Mouse (Mus musculus): ENCODE measurements at regions not wholly inside any gene's neighbourhood (a gene's known extent, or its start where the extent isn't known, plus 50 kb on each side); places are given as distances from the start of the nearest gene placed in this dataset.
A peak's percentile ranks its signal among the peaks of the same experiment; 100 is the strongest.

DNA sequence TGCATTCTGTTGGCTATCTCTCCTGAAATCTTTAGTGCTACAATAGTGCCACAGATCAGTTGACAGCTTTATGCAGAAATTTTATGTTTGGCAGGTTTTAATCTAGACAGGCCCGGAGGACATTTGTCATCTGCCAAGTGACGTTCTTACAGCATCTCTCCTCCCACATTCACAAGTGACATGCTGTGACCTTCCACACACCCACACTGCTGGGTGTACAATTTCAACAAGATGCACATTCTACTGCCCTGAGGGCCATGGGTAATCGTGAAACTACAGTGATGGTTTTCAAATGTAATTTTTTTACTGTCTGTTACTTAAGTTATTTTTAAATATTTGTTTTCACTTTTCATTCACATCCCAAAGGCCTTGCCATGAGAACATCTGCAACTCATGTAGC lies 639.2 kb upstream of the Gm11114 start:
- no peak for DNase-seq (ENCODE audit: extremely low read depth, low read depth)

DNA sequence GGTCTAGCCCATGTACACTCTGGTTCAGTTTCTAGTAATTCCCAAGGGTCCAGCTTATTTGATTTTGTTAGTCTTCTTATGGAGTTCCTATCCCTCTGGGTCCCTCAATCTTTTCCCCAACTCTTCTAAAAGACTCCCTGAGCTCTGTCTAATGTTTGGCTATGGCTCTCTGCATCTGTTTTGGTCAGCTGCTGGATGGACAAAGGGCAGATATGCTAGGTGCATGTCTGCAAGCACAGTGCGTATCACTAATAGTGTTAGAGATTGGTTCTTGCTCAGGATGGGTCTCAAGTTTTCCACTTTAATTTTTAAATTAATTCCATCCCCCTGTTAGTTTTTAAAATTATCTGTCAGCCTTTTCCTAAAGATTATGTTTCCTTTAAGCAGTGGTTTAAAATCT lies 634.2 kb upstream of the Gm11114 start:
- no peak for DNase-seq (ENCODE audit: extremely low read depth, low read depth)

DNA sequence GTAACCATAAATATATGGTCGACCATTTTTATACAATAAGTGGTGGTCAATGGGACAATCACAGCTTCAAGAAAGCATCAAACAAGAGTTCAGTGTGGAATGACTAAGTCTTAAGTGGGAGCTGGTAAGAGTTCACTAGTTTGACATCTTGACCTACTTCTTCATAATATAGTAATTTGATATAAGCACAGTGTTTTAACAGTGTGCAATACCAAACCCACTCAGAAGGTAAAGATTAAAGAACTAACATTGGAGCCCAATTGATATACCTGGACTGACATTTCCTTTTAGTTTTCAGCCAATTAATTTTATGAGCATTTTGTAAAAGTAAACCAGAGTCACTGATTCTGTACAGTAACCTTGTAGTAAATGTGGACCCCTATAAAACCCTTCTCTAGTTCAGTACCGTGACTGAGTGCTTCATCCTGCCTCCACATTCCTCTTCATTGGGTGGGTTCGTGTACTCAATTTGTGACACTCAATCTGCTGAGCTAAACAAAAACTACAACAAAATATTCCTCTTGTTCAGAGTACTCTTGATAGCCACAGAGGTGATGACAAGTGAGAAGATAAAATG lies 593.9 kb upstream of the Gm11114 start:
- no peak for DNase-seq (ENCODE audit: extremely low read depth, low read depth)

DNA sequence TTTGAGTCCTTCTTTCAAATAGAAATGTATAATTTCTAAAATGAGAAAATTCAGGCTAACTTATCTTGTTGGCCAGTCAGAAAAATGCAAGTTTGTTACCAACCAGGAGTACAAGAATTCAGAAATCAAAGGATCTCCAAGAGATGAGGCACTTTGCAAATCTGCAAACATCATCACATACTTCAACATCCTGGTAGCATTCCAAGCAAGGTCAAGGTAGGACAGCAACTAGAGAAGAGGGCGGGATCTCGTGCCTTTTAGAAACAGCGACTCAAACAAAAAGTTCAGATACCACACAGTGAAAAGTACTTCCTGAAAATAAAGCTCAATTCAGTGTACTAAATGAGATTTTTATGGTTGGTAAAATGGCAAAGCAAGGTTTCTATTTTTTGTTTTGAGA lies 593.2 kb upstream of the Gm11114 start:
- DNase-seq (ENCODE audit: extremely low read depth, low read depth), result no peak

DNA sequence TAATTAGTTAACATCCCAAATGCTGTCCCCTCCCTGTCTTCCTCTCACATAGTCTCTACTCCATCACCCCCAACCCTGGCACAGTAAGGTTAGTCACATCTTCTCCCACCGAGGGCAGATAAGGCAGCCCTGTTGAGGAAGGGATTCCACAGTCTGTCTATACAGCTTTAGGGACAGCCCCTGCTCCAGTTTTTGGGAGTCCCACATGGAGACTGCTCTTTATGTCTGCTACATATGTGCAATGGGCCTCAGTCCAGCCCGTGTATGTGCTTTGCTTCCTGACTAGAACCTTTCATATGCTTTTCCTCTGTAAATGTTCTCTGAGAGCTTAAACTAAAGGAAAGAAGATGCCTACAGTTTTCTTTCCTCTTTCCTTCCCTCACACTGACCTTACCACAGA lies 592.1 kb upstream of the Gm11114 start:
- DNase-seq (ENCODE audit: extremely low read depth, low read depth), result no peak

DNA sequence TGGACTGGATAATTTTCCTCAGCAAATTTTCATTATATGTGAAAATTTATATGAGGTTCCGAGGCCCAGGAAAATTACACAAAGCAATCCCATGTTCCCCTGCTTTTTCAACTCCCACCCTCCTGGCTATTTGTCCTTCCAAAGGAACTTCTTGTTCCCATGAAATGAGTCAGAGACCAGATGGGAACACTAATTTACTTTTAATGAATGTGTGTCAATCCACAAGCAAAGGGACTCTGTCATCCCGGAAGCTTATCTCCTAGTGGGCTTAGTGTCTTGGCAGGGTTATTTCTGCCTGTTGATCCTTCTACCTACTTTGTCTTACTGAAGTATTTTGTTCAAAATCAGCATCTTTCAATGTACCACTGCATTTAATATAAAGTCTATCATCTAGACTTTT lies 573.3 kb upstream of the Gm11114 start:
- no peak for DNase-seq (ENCODE audit: extremely low read depth, low read depth)

DNA sequence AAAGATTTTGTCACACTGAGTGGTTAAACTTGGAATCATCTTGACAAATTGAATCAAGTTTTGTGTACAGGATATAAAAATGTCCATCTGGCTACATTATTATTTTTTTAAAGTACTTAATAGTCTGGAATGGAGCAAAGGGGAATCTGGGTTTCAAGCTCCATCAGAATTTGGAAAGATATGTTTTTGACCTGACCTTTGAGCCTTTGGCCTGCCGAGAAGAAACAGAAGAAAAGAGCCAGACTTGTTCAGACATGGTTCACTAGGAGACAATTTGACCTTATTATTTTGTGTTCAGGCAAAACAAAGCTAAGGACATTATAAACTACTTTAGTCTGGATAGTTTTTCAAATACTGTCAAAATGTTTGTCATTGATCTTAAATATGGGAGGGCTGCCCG lies 572.2 kb upstream of the Gm11114 start:
- DNase-seq (ENCODE audit: extremely low read depth, low read depth), result no peak

DNA sequence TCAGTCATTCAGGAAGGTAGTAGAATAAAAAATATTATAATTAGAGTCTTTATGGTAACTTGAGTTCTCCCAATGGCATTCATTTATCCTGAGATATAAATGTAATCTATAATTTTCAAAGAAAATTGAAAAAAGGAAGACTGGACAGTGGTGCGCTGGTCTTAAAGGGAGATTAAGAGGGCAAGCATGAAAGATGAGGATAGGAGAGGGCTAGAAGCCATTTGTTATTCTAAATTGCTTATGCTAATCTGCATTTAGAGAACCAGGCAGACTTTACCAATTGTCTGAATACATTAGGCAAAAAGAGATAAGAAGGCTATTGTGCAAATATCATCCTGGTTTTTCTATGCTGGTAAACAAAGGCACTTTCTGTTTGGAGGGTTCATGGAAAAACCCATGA lies 558.2 kb upstream of the Gm11114 start:
- no peak for DNase-seq (ENCODE audit: extremely low read depth, low read depth)

DNA sequence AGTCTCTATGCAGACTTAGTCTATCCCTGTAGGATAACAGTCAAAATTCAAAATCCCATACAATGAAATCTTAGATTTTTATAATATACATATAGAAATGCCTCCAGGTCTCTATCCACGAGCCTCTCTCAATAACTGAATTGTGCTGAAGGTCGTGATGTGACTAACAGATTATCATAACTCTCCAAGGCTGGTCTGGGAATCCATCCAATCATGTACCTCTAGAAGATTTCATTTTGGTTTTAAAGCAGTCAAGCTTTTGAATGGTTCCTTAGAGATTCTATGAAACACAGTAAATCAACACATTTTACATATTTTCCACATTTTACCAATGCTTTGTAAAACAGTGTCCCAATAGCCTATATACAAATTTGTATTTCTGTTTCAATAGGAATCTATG lies 557.7 kb upstream of the Gm11114 start:
- no peak for DNase-seq (ENCODE audit: extremely low read depth, low read depth)

DNA sequence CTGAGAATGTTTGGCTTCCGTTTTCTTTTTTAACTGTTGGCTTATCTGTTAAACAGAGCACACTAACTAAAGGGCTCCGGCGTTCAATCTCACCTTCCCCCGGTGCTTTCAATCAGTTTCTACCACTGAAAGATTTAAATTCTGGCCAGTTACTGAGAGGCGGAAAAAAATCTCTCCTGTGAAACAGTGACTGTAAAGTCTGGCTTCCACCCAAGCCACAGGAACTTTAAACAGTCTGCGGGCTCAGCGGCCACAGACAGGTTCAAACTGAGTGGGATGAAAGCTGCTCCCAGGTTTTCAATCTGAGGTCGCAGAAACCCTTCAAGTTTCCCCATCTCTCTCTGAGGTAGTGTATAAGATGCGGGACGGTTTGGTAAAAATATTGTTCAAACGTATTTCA lies 538.2 kb upstream of the Gm11114 start:
- no peak for DNase-seq (ENCODE audit: extremely low read depth, low read depth)

DNA sequence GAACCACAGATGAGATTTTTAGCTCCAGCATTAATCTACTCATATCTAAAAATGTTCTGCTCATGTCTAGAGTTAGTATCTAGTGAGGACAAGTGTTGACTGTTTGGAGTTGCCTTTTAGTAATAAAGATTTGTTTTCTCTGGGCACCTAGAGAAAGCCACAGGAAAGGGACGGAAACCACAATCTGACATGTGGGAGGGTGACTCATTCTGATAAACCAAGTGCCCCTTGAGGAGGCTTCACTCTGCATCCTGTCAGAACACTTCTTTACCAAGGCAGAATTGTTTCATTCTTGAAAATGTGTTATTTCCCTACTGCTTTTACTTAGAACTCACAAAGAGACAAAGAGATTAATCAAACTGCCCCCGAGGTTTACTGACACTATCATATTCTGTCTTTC lies 537.4 kb upstream of the Gm11114 start:
- DNase-seq (ENCODE audit: extremely low read depth, low read depth), result peak; percentile 24

DNA sequence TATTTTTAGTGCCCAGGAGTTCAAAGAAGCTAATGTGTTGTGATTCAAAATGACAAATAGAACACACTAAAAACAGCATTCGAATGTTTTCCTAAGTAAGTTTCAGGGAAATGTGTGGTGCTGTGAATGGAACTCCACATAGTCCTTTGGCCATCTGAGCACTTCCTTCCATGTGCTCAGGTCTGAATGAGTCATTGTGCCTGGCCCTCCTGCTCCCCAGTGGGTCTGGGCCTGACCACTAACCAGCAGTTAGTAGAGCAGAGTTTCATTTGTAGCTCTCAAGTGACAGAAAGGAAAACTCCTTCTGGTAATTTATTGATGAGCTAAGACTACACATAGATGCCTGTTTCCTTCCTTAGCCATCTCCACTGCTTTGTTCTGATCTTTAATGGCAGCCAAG lies 533.4 kb upstream of the Gm11114 start:
- no peak for DNase-seq (ENCODE audit: extremely low read depth, low read depth)

DNA sequence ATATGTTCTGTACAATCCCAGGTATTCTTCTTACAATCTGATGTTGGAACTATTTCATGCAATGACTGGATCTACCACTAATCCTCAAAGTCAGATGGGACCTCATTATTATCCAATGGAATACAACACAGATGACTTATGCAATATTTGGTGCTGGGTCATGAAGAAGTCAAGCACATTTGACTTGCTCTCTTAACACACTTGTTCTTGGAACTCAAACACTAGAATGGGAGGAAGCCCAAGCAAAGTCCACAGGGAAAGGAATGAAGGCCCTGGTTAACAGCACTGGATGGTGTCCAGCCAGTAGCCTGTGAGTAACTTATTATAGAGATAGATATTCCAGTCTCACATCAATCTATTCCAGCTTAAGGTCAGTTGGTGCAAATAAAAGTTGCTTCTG lies 486.8 kb upstream of the Gm11114 start:
- DNase-seq (ENCODE audit: extremely low read depth, low read depth), result no peak

DNA sequence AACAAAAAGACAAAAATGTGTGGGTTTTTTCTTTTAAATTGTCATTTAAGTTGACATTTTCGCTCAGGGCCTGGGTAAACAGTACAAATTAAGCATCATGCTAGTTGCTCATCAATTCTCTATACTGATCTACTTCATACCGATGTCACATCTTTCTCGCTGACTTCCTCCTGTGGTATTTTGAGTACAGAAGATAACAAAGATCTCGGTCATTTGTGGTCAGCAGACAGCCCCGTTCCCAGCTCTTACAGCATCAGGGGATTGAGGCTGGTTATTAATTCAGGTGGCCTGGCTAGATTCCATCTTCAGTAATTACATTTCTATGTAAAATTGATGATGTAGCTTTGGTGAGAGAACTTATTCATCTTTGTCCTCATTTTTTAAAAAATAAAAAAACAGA lies 483.6 kb upstream of the Gm11114 start:
- DNase-seq (ENCODE audit: extremely low read depth, low read depth), result peak; percentile 12

DNA sequence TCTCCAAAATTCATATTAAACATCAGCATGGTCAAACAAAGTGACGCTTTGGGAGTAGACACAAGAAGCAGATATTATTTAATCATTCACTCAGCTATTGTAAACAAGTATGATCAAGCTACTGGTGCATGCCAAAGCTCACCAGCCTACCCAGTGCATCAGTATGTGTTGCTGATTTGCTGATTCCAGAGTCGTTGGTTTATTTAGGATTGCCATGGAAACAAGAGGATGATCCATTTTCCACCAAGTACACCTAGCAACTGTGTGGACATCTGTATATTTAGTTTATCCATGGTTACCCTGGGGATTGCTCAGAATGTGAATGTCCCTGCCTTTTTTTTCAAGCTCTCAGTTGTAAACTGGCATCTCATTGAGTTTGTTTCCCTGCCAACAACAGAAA lies 481.9 kb upstream of the Gm11114 start:
- DNase-seq (ENCODE audit: extremely low read depth, low read depth), result no peak

DNA sequence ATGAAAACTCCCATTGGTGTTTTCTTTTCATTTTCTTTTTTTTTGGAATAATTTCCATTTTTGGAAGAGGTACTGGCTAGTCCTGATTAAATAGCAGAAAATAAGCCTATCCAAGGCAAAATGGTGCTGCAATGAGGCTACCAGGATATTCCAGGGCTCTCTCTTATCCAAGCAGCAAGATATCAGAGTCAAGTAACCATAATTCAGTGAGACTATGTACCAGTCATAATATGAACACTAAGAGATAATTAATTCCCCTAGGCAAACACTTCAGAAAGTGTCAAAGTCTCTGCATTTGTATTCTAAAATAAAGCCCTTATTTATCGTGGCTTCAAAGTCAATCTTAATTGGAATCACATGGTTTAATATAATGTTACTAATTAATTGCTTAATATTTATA lies 475.1 kb upstream of the Gm11114 start:
- no peak for DNase-seq (ENCODE audit: extremely low read depth, low read depth)

DNA sequence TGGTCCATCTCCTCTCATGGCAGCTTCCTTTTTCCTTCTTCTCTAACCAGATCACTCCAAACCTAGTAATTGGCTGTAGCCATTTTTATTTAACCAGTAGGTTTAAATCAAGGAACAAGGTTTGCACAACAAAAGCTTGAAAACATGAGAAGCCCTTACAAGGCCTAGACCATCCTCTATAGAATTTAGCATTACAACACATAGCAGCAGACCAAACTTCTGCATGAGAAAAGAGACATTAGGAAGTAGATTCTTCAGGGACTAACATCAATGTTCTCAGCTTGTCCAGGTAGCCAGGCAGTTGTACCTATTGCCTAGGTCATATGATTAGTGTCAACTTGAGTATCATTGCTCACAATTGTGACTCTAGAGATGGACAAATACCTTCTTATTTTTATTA lies 468.6 kb upstream of the Gm11114 start:
- no peak for DNase-seq (ENCODE audit: extremely low read depth, low read depth)

DNA sequence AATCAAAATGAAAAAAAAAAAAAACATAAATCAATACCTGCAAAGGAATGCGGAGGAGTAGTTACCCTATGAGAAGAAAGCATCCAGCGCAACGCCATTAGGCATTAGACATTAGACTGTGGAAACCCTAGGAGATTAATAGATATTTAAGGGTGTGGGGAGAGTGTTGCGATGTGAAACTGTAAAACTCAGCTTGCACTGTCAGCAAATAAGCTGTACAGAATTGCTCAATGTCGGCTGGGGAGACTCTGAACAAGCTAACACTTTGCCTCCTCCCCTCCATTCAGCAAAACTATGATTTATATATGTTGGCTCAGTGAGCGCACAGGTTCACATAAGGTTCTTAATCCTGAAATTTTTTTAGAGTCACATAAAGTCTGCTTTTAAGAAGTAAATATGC lies 451.0 kb upstream of the Gm11114 start:
- DNase-seq (ENCODE audit: extremely low read depth, low read depth), result no peak

DNA sequence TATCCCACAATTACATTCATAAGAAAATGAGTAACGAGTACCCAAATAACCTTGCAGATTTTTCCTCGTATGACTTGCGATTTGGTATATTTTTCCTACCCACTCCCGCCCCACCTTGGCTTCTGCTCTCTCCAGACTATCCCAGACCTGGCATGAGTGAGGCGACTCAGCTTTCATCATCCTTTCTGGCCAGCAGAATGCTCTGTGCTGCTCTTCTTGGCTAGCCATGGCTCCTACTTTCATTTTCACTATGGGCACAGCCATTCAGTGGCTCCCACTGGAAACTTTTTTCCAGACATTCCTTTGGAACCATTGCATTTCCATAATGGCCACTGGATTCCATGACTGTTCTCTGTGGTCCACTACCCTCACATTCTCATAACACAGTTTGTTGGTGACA lies 449.1 kb upstream of the Gm11114 start:
- no peak for DNase-seq (ENCODE audit: extremely low read depth, low read depth)

DNA sequence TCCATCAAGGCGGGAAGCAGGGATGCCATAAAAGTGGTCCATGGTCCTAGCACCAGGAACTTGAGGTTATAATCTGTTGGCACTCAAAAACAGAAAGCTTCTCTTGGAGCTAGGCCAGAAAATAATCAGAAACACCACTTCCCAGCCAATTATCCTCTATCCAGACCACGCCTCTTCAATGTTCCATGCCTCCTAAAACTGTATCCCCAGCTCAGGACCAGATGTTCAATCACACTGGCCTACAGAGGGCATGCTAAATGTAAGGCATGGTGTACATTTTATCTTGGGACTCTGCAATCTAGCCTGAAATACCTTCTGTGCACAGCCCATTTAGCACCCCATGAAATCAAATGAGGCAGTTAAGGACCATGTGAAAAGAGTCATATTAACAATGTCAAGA lies 418.4 kb upstream of the Gm11114 start:
- DNase-seq (ENCODE audit: extremely low read depth, low read depth), result no peak

DNA sequence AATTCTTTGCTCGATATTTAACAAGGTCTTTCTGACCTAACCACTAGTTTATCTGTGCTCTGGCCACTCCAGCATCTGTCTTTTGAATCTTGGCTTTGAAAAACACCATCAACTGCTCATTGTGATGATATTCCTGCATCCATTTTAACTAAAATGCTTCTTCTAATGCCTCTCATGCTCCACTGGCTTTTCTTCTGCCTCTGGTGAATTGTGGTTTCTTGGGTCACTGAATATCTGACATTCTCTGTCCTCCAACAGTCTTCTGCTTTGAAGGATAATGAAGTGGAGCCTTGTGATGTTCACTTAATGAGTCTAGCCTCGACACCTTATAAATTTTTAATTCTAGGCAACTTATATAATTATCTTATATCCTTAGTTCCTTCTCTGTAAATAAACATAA lies 416.5 kb upstream of the Gm11114 start:
- no peak for DNase-seq (ENCODE audit: extremely low read depth, low read depth)

DNA sequence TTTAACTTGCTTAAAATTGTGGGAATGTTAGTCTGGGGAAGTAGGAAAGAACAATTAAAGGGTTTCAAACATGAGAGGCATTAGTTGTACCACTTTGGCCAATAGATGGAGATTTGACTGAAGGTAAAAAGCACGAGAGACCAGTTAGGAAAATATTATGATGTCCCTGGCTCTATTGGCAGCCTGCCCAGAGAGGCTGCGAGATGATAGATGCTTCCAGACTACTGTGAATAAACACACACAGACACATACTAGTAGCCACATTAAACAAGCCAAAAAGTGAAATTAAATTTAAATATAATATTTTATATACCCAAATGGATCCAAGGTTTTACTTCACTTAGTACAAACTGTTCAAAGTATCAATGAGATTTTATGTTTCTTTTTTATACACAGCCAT lies 411.9 kb upstream of the Gm11114 start:
- DNase-seq (ENCODE audit: extremely low read depth, low read depth), result no peak

DNA sequence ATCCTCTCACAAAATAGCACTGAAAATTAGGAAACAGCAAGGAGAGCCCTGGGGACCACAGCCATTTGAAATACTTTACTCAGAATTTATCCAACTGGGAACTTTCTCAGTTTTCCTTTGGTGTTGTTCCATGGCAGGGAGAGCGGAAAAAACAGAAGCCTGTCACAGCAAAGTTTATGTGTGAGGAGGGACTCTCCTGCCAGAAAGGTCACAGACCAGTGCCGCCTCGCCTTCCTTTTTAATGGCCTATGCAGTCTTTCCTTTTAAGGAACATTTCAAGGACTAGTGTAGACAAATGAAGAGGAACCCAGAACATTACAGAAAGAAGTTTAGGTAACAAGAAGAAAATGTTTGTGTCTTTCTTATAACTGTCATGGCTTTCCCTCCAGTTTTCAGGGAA lies 406.3 kb upstream of the Gm11114 start:
- no peak for DNase-seq (ENCODE audit: extremely low read depth, low read depth)

DNA sequence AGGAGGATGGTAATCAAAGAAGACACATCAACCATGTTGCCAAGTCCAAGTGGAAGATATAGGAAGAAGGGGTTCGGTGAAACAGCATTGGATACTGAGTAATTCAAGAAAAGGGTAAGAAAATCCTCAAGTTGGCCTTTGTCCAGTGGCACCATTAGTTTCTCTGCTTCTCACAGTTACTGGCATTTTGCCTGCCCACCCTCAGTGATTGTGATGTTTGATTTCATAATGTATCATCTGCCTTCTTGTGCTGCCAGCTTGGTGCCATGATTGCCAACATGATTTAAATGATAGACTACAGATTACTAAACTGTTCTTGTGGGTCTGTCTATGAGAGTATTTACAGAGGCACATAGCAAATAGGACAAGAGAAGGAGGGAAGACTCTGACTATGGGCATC lies 399.3 kb upstream of the Gm11114 start:
- DNase-seq (ENCODE audit: extremely low read depth, low read depth), result no peak
